In the genomic region with DNA sequence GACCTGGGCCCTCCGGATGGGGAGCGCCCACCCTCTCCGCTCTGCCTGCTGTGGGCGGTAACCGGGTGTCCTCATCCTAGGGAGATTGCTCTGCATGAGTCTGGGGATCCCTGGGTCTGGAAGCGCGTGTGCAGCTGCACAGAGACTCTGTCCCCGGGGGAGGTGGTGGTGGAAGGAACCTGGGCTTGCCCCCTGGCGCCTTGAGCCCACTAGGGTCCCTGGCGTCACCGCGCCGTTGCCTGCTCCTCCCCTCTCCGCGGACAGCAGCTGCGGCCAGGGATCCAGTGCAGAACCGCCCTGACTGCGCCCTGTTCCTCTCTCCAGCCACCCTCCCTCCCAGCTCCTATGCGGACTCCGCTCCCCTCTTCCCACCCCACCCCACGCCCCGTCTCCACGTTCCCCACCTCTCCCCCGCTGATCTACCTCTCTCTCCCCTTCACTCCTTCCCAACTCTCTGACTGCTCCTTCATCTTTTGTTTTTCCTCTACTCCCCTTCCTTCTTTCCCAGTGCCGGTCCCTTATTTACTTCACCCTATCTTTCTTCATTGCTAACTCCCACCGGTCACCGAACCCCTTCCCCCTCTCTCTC, we compare ENCODE assay signal across 8 mouse cellular contexts.
A peak's percentile ranks its signal among the peaks of the same experiment; 100 is the strongest.
DNase-seq lines count a peak whose midpoint lies in the region; ATAC-seq and TF ChIP-seq lines count a peak whose summit lies in the region.

No protein-coding gene starts in this region.

- peak; percentile 44 to 76 for DNase-seq in adrenal gland, adult (ENCODE audit: inconsistent age in 2 of 2, low spot score in 1 of 2)
- DNase-seq in adrenal gland, adult 8-10 months = no peak
- DNase-seq in heart, postnatal 0 days (ENCODE audit: low spot score) = peak; percentile 41
- peak; percentile 31 for DNase-seq in limb, embryonic 14.5 days (ENCODE audit: low spot score)
- no peak for DNase-seq in yolk sac, embryonic 10.5 days (ENCODE audit: low spot score)

- under 1% methylated on average over 27 of the region's 27 CpGs for WGBS in embryonic facial prominence, embryonic 15.5 days
- WGBS in heart, postnatal 0 days = 1% methylated on average over 24 of the region's 27 CpGs
- under 1% methylated on average over 23 of the region's 27 CpGs for WGBS in limb, embryonic 14.5 days

- H3K36me3 ChIP-seq in ES-Bruce4 (ENCODE audit: control insufficient read depth, insufficient read depth, low read length, poor library complexity, severe bottlenecking) = no peaks in the 10 kb centered on the region
- H3K36me3 ChIP-seq in embryonic facial prominence, embryonic 15.5 days = no peaks in the 10 kb centered on the region
- no peaks in the 10 kb centered on the region for H3K36me3 ChIP-seq in heart, postnatal 0 days (replicated peaks; ENCODE audit: control insufficient read depth, insufficient read depth, low read length)
- H3K36me3 ChIP-seq in limb, embryonic 14.5 days (ENCODE audit: control insufficient read depth, insufficient read depth, low read length) = no peaks in the 10 kb centered on the region
- no peaks in the 10 kb centered on the region for H3K36me3 ChIP-seq in myocyte (ENCODE audit: control insufficient read depth, insufficient read depth)

- no peaks in the 10 kb centered on the region for H3K79me2 ChIP-seq in myocyte (ENCODE audit: control insufficient read depth, insufficient read depth)

- TF ChIP-seq POLR2A in ES-Bruce4 (IDR thresholded peaks at IDR 0.05; ENCODE audit: insufficient read depth, low read length) = no peak
- no peak for TF ChIP-seq POLR2A in limb, embryonic 14.5 days (IDR thresholded peaks at IDR 0.05; ENCODE audit: borderline replicate concordance, extremely low read depth, insufficient read depth, insufficient read length)
- TF ChIP-seq POLR2A in myocyte (IDR thresholded peaks at IDR 0.05; ENCODE audit: insufficient read length, low read depth) = no peak

- H3K4me1 ChIP-seq in ES-Bruce4 (ENCODE audit: control insufficient read depth, insufficient read depth, low read length) = peaks cover 3% of the 10 kb centered on the region
- peaks cover 11% of the 10 kb centered on the region for H3K4me1 ChIP-seq in embryonic facial prominence, embryonic 15.5 days
- H3K4me1 ChIP-seq in heart, postnatal 0 days (ENCODE audit: control insufficient read depth, insufficient read depth) = 0 out of 2 replicates have a peak, but pooled peaks cover 3% of the 10 kb centered on the region
- peaks cover 14% of the 10 kb centered on the region for H3K4me1 ChIP-seq in limb, embryonic 14.5 days (ENCODE audit: control insufficient read depth, insufficient read depth, low read length)

- ATAC-seq in embryonic facial prominence, embryonic 15.5 days (ENCODE audit: insufficient number of reproducible peaks, low FRiP score, low TSS enrichment, low read depth) = peak; percentile 79
- peak; percentile 76 for ATAC-seq in heart, postnatal 0 days (ENCODE audit: insufficient read depth, low read depth)
- peak; percentile 64 for ATAC-seq in limb, embryonic 14.5 days (ENCODE audit: low FRiP score, low read depth)

- H3K4me2 ChIP-seq in embryonic facial prominence, embryonic 15.5 days (replicated peaks) = peak overlapping the region; percentile 97
- H3K4me2 ChIP-seq in heart, postnatal 0 days (ENCODE audit: low read depth, low read length) = peak overlapping the region; percentile 82
- H3K4me2 ChIP-seq in limb, embryonic 14.5 days (replicated peaks; ENCODE audit: low read depth, low read length, severe bottlenecking) = peak overlapping the region; percentile 95
- peak overlapping the region; percentile 64 for H3K4me2 ChIP-seq in myocyte (ENCODE audit: low read depth)

- no peak for TF ChIP-seq CTCF in ES-Bruce4 (IDR thresholded peaks at IDR 0.05; ENCODE audit: low read depth, low read length)
- no peak for TF ChIP-seq CTCF in heart, postnatal 0 days (IDR thresholded peaks at IDR 0.05; ENCODE audit: low read depth)

- peak overlapping the region; percentile 42 for H3K9ac ChIP-seq in ES-Bruce4 (ENCODE audit: low read depth, poor library complexity, severe bottlenecking)
- peak overlapping the region; percentile 39 for H3K9ac ChIP-seq in embryonic facial prominence, embryonic 15.5 days
- H3K9ac ChIP-seq in heart, postnatal 0 days (replicated peaks; ENCODE audit: low read depth, low read length) = peak overlapping the region; percentile 27; the same call in 1 of the 2 replicates
- H3K9ac ChIP-seq in limb, embryonic 14.5 days (ENCODE audit: low read depth, low read length, severe bottlenecking) = peak overlapping the region; percentile 59

- TF ChIP-seq EP300 in ES-Bruce4 (IDR thresholded peaks at IDR 0.05; ENCODE audit: insufficient read depth, low read depth, low read length) = no peak
- no peak for TF ChIP-seq EP300 in heart, postnatal 0 days (IDR thresholded peaks at IDR 0.05; ENCODE audit: low read depth)

- H3K4me3 ChIP-seq in ES-Bruce4 (ENCODE audit: low read depth, low read length) (peak overlapping the region; percentile 58), myocyte (no peak overlapping the region)
- H3K4me3 ChIP-seq in embryonic facial prominence, embryonic 15.5 days (replicated peaks) = peak overlapping the region; percentile 53
- peak overlapping the region; percentile 52 for H3K4me3 ChIP-seq in heart, postnatal 0 days (ENCODE audit: low read depth, low read length)
- peak overlapping the region; percentile 49 for H3K4me3 ChIP-seq in limb, embryonic 14.5 days (replicated peaks; ENCODE audit: low read length)

- no peak overlapping the region for H3K27ac ChIP-seq in ES-Bruce4 (ENCODE audit: insufficient read depth, low read length)
- H3K27ac ChIP-seq in embryonic facial prominence, embryonic 15.5 days (replicated peaks) = no peak overlapping the region
- no peak overlapping the region for H3K27ac ChIP-seq in heart, postnatal 0 days (ENCODE audit: low read depth)
- H3K27ac ChIP-seq in limb, embryonic 14.5 days (replicated peaks; ENCODE audit: low read depth, low read length) = no peak overlapping the region

- H3K9me3 ChIP-seq in ES-Bruce4 (replicated peaks; ENCODE audit: control insufficient read depth, insufficient read depth, low read length, poor library complexity, severe bottlenecking) = no peaks in the 10 kb centered on the region
- no peaks in the 10 kb centered on the region for H3K9me3 ChIP-seq in embryonic facial prominence, embryonic 15.5 days (replicated peaks)
- H3K9me3 ChIP-seq in heart, postnatal 0 days (replicated peaks; ENCODE audit: control insufficient read depth, low read length) = no peaks in the 10 kb centered on the region
- H3K9me3 ChIP-seq in limb, embryonic 14.5 days (ENCODE audit: control insufficient read depth, low read length) = no peaks in the 10 kb centered on the region

- no peak overlapping the region for H3ac ChIP-seq in myocyte (ENCODE audit: control insufficient read depth, insufficient read length)

- H3K27me3 ChIP-seq in ES-Bruce4 (ENCODE audit: control insufficient read depth, insufficient read depth, low read length, poor library complexity, severe bottlenecking) (no peaks in the 10 kb centered on the region; the same call in 1 of the 2 replicates), myocyte (ENCODE audit: control insufficient read depth, insufficient read depth, insufficient read length) (no peaks in the 10 kb centered on the region)
- H3K27me3 ChIP-seq in embryonic facial prominence, embryonic 15.5 days = peaks cover 15% of the 10 kb centered on the region
- no peaks in the 10 kb centered on the region for H3K27me3 ChIP-seq in heart, postnatal 0 days (ENCODE audit: control insufficient read depth, insufficient read depth, low read length)
- peaks cover 16% of the 10 kb centered on the region for H3K27me3 ChIP-seq in limb, embryonic 14.5 days (ENCODE audit: control insufficient read depth, insufficient read depth, low read length)

TF ChIP-seq in myocyte, 11 proteins besides CTCF, POLR2A, EP300 and RAD21:
- TF ChIP-seq TCF12 (IDR thresholded peaks at IDR 0.05; ENCODE audit: insufficient read depth, poor library complexity, severe bottlenecking) (no peak), POLR2AphosphoS2 (IDR thresholded peaks at IDR 0.05; ENCODE audit: insufficient read length, low read depth) (no peak), REST (IDR thresholded peaks at IDR 0.05; ENCODE audit: insufficient read depth, insufficient read length) (no peak), E2F4 (IDR thresholded peaks at IDR 0.05; ENCODE audit: insufficient read depth) (no peak), MYOG (IDR thresholded peaks at IDR 0.05; ENCODE audit: control insufficient read depth in 1 of 3, insufficient read depth in 1 of 3, insufficient read length in 2 of 3, low read depth in 2 of 3) (peak in 2 of 3 experiments; percentile 22 to 57), TCF3 (IDR thresholded peaks at IDR 0.05; ENCODE audit: insufficient read length, low read depth) (no peak), CEBPB (IDR thresholded peaks at IDR 0.05; ENCODE audit: insufficient read depth, poor library complexity, severe bottlenecking) (no peak), MYOD1 (IDR thresholded peaks at IDR 0.05; ENCODE audit: control insufficient read depth in 1 of 3, insufficient read length in 2 of 3, low read depth in 2 of 3) (peak in 2 of 3 experiments; percentile 44 to 45), MAX (IDR thresholded peaks at IDR 0.05; ENCODE audit: low read depth) (no peak), USF1 (IDR thresholded peaks at IDR 0.05; ENCODE audit: low read depth) (no peak), SRF (IDR thresholded peaks at IDR 0.05; ENCODE audit: control insufficient read depth, insufficient read length, low read depth) (no peak)

Comparison
In these comparisons a context has a peak if more than half of its experiments do, and no peak if none do; other contexts are left out.
1. DNase-seq: peak in adrenal gland, adult (2 of 2), heart, postnatal 0 days (single experiment) and limb, embryonic 14.5 days (single experiment); none in adrenal gland, adult 8-10 months (single experiment) and yolk sac, embryonic 10.5 days (single experiment).
2. Peak in every context shown above with its lines, with median percentiles within 50 percentile points of each other: H3K9ac ChIP-seq, ATAC-seq and H3K4me2 ChIP-seq.